Mouse (Mus musculus): ENCODE results near the gene Psors1c2. TPM values are rescaled to one million over a fixed set of nuclear protein-coding genes. Genes with fewer than 3 reads are reported as not detected.

The Psors1c2 gene
- polyA plus RNA-seq, 1 experiment: 7.0 TPM

DNA sequence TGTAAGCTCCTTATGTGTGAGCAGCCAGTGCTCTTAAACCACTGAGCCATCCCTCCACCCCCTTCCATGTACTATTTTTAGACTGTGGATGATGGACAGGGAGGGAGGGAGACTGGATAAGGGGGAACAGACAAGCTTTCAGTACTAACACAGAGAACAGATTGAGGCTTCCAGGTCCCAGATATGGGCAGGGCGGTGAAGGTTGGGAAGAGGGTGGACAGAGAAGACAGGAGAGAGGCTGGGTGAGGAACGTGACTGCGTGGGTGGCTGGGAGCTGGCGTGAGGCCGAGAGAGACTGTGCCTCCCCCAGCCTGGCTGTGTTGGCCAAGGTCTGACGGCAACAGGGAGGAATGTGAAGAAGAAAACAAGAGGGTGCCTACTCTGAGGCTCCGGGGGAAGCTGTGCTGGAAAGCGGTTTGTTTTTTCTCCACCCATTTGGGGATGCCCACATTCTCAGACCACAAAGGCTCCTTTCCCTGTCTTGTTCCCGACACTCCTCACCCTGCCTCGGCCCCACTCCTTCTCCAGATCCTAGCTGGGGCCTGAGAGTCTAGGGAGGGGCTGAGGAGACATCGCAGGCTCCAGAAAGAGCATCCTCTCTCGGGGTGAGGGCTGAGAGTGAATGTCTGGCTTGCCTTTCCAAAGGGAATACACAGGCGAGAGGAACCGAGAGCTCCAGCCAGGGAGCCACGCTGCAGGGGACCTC is 16.6 kb downstream of the Psors1c2 start:
- H3K9ac ChIP-seq (ENCODE audit: low read depth, poor library complexity, severe bottlenecking): no peak overlapping the region; the same call in 1 of the 2 replicates

DNA sequence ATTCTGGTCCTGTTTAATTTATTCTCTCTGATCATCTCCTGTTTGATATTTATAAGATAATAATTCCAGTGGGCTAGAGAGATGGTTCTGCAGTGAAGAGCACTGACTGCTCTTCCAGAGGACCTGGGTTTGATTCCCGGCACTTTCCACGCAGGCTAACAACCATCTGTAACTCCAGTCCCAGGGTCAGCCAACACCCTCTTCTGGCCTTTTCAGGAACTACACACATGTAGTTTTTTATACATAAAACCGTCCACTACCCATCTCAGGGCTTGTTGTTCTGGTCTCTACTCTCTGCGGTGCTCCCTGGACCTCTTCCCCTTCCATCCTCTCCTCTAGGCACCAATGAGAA is 17.1 kb downstream of the Psors1c2 start:
- TF ChIP-seq CTCF (IDR thresholded peaks at IDR 0.05; ENCODE audit: low read depth, low read length) (peak; percentile 2), POLR2A (IDR thresholded peaks at IDR 0.05; ENCODE audit: insufficient read depth, low read length) (no peak)
- Histone ChIP-seq H3K27me3 (ENCODE audit: control insufficient read depth, insufficient read depth, low read length, poor library complexity, severe bottlenecking) (no peaks in the 10 kb centered on the region), H3K9ac (ENCODE audit: low read depth, poor library complexity, severe bottlenecking) (no peak overlapping the region), H3K4me1 (ENCODE audit: control insufficient read depth, insufficient read depth, low read length) (peaks cover 8% of the 10 kb centered on the region), H3K9me3 (replicated peaks; ENCODE audit: control insufficient read depth, insufficient read depth, low read length, poor library complexity, severe bottlenecking) (no peaks in the 10 kb centered on the region), H3K4me3 (ENCODE audit: low read depth, low read length) (no peak overlapping the region), H3K36me3 (ENCODE audit: control insufficient read depth, insufficient read depth, low read length, poor library complexity, severe bottlenecking) (no peaks in the 10 kb centered on the region), H3K27ac (ENCODE audit: insufficient read depth, low read length) (no peak overlapping the region)

More for the DNA sequence above, 16.6 kb downstream of the Psors1c2 start:
- H3K4me1 ChIP-seq (ENCODE audit: control insufficient read depth, insufficient read depth, low read length): peaks cover 8% of the 10 kb centered on the region
- no peak overlapping the region for H3K4me3 ChIP-seq (ENCODE audit: low read depth, low read length)
- no peaks in the 10 kb centered on the region for H3K36me3 ChIP-seq (ENCODE audit: control insufficient read depth, insufficient read depth, low read length, poor library complexity, severe bottlenecking)
- H3K9me3 ChIP-seq (replicated peaks; ENCODE audit: control insufficient read depth, insufficient read depth, low read length, poor library complexity, severe bottlenecking): no peaks in the 10 kb centered on the region
- peak overlapping the region; percentile 37; the same call in 1 of the 2 replicates for H3K27ac ChIP-seq (ENCODE audit: insufficient read depth, low read length)
- no peak for TF ChIP-seq POLR2A (IDR thresholded peaks at IDR 0.05; ENCODE audit: insufficient read depth, low read length)
- no peaks in the 10 kb centered on the region for H3K27me3 ChIP-seq (ENCODE audit: control insufficient read depth, insufficient read depth, low read length, poor library complexity, severe bottlenecking)

- peaks cover 9% of the 10 kb centered on the region for H3K4me1 ChIP-seq (ENCODE audit: control insufficient read depth, insufficient read depth, low read length)
- H3K27me3 ChIP-seq (ENCODE audit: control insufficient read depth, insufficient read depth, low read length, poor library complexity, severe bottlenecking): no peaks in the 10 kb centered on the region
- H3K27ac ChIP-seq (ENCODE audit: insufficient read depth, low read length): no peak overlapping the region
- no peaks in the 10 kb centered on the region for H3K9me3 ChIP-seq (replicated peaks; ENCODE audit: control insufficient read depth, insufficient read depth, low read length, poor library complexity, severe bottlenecking)
- no peaks in the 10 kb centered on the region for H3K36me3 ChIP-seq (ENCODE audit: control insufficient read depth, insufficient read depth, low read length, poor library complexity, severe bottlenecking)
- H3K4me3 ChIP-seq (ENCODE audit: low read depth, low read length): no peak overlapping the region
- no peak overlapping the region for H3K9ac ChIP-seq (ENCODE audit: low read depth, poor library complexity, severe bottlenecking)
- TF ChIP-seq CTCF (IDR thresholded peaks at IDR 0.05; ENCODE audit: low read depth, low read length) (no peak), EP300 (IDR thresholded peaks at IDR 0.05; ENCODE audit: insufficient read depth, low read depth, low read length) (no peak), POLR2A (IDR thresholded peaks at IDR 0.05; ENCODE audit: insufficient read depth, low read length) (no peak)
Measured at GRCm38 (mm10) chr17:35550871-35551270, 17.9 kb downstream of the Psors1c2 start.

- H3K27me3 ChIP-seq (ENCODE audit: control insufficient read depth, insufficient read depth, low read length, poor library complexity, severe bottlenecking): no peaks in the 10 kb centered on the region
- H3K9me3 ChIP-seq (replicated peaks; ENCODE audit: control insufficient read depth, insufficient read depth, low read length, poor library complexity, severe bottlenecking): no peaks in the 10 kb centered on the region
- TF ChIP-seq POLR2A (IDR thresholded peaks at IDR 0.05; ENCODE audit: insufficient read depth, low read length): no peak
- no peak for TF ChIP-seq EP300 (IDR thresholded peaks at IDR 0.05; ENCODE audit: insufficient read depth, low read depth, low read length)
- TF ChIP-seq CTCF (IDR thresholded peaks at IDR 0.05; ENCODE audit: low read depth, low read length): no peak
- H3K9ac ChIP-seq (ENCODE audit: low read depth, poor library complexity, severe bottlenecking): no peak within 1 kb of the TSS
- no peak within 1 kb of the TSS for H3K4me3 ChIP-seq (ENCODE audit: low read depth, low read length)
- no peak within 1 kb of the TSS for H3K27ac ChIP-seq (ENCODE audit: insufficient read depth, low read length)
- no peaks in the 10 kb centered on the region for H3K36me3 ChIP-seq (ENCODE audit: control insufficient read depth, insufficient read depth, low read length, poor library complexity, severe bottlenecking)
- H3K4me1 ChIP-seq (ENCODE audit: control insufficient read depth, insufficient read depth, low read length): peaks cover 13% of the 10 kb centered on the region
Measured at GRCm38 (mm10) chr17:35551881-35552414, 18.9 kb downstream of the Psors1c2 start, which contains the start of gene Cdsn. TSS of gene Cdsn (plus strand) at chr17:35552128.

DNA sequence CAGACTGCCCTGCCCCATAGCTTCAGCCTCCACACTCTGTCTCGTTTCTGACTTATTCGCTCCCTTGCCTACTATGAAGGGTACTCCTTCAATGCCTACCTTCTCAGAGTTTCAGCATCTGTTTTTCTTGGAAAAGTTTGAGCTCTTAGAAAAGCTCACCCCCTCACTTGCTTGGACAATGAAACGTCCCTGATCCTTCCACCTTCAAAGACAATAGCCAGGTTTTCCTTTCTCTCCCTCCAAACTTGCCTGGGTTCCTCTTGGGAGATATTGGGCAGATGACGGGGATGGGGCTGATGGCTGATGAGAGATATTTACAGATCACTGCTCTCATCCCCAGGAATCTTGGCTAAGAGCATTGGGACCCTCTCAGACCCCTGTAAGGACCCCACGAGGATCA is 21.3 kb downstream of the Psors1c2 start:
- Histone ChIP-seq H3K4me3 (ENCODE audit: low read depth, low read length) (peak overlapping the region; percentile 20), H3K9ac (ENCODE audit: low read depth, poor library complexity, severe bottlenecking) (peak overlapping the region; percentile 37; the same call in 1 of the 2 replicates), H3K27me3 (ENCODE audit: control insufficient read depth, insufficient read depth, low read length, poor library complexity, severe bottlenecking) (no peaks in the 10 kb centered on the region), H3K27ac (ENCODE audit: insufficient read depth, low read length) (no peak overlapping the region), H3K4me1 (ENCODE audit: control insufficient read depth, insufficient read depth, low read length) (peaks cover 12% of the 10 kb centered on the region), H3K36me3 (ENCODE audit: control insufficient read depth, insufficient read depth, low read length, poor library complexity, severe bottlenecking) (no peaks in the 10 kb centered on the region), H3K9me3 (replicated peaks; ENCODE audit: control insufficient read depth, insufficient read depth, low read length, poor library complexity, severe bottlenecking) (no peaks in the 10 kb centered on the region)
- no peak for TF ChIP-seq POLR2A (IDR thresholded peaks at IDR 0.05; ENCODE audit: insufficient read depth, low read length)
- no peak for TF ChIP-seq CTCF (IDR thresholded peaks at IDR 0.05; ENCODE audit: low read depth, low read length)
- TF ChIP-seq EP300 (IDR thresholded peaks at IDR 0.05; ENCODE audit: insufficient read depth, low read depth, low read length): no peak

- no peaks in the 10 kb centered on the region for H3K36me3 ChIP-seq (ENCODE audit: control insufficient read depth, insufficient read depth, low read length, poor library complexity, severe bottlenecking)
- H3K4me3 ChIP-seq (ENCODE audit: low read depth, low read length): peak overlapping the region; percentile 20
- H3K27me3 ChIP-seq (ENCODE audit: control insufficient read depth, insufficient read depth, low read length, poor library complexity, severe bottlenecking): no peaks in the 10 kb centered on the region
- peaks cover 12% of the 10 kb centered on the region for H3K4me1 ChIP-seq (ENCODE audit: control insufficient read depth, insufficient read depth, low read length)
- H3K9me3 ChIP-seq (replicated peaks; ENCODE audit: control insufficient read depth, insufficient read depth, low read length, poor library complexity, severe bottlenecking): no peaks in the 10 kb centered on the region
- peak overlapping the region; percentile 37; the same call in 1 of the 2 replicates for H3K9ac ChIP-seq (ENCODE audit: low read depth, poor library complexity, severe bottlenecking)
- TF ChIP-seq POLR2A (IDR thresholded peaks at IDR 0.05; ENCODE audit: insufficient read depth, low read length): no peak
- no peak for TF ChIP-seq CTCF (IDR thresholded peaks at IDR 0.05; ENCODE audit: low read depth, low read length)
- no peak for TF ChIP-seq EP300 (IDR thresholded peaks at IDR 0.05; ENCODE audit: insufficient read depth, low read depth, low read length)
- no peak overlapping the region for H3K27ac ChIP-seq (ENCODE audit: insufficient read depth, low read length)
Measured at GRCm38 (mm10) chr17:35554761-35555397, 21.9 kb downstream of the Psors1c2 start.
